Mouse (Mus musculus): ENCODE results near the gene Kcnb1. TPM values are rescaled to one million over a fixed set of nuclear protein-coding genes. Genes with fewer than 3 reads are reported as not detected.

Gene Kcnb1
- total RNA-seq, 2 experiments from 2014 or later, result 38.0 to 42.7 TPM

- no peak for DNase-seq (ENCODE audit: low spot score in 2 of 2)
These were observed 103.1 kb downstream of the Kcnb1 start for GRCm38 (mm10) chr2:167086836-167087235.

- DNase-seq (ENCODE audit: low spot score in 2 of 2), result no peak
These were observed 103.9 kb downstream of the Kcnb1 start for GRCm38 (mm10) chr2:167086092-167086491.

DNA sequence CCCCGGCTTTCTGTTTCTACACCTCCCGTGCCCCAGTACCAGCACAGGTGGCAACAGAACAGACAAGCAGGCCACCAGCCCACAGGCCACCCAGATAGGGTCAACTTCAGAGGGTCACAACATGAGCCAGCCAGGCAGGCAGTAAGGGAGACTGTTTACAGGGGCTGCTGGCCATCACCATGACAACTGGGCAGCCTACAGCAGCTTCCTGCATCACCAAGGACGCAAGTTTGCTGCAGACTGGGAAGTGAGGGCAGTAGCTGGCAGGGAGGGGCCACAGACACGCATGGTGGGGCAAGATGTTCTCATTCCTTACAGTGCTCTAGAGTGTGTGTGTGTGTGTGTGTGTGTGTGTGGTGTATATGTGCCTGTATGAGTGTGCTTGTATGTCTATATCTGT lies 108.3 kb downstream of the Kcnb1 start:
- DNase-seq (ENCODE audit: low spot score in 2 of 2), result no peak

- no peak for DNase-seq (ENCODE audit: low spot score in 2 of 2)
These were observed 108.8 kb downstream of the Kcnb1 start for GRCm38 (mm10) chr2:167081135-167081534.

DNA sequence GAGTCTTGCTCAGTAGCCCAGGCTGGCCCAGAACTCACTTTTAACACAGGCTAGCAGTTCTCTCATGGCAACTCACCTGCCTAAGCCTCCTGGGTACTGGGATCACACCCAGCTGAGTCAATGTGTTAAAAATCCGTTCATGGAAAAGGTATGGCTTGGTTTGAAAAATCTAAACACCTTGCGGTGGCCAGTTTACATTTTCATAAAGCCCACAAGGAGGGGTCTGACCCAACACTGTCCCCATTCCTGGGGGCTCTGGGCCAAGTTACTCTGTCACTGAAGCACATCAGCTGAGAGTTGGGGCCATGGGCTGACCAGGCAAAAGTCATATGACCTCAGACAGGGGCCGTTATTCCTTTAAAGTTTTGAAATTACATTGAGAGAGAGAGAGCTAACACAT lies 109.6 kb downstream of the Kcnb1 start:
- DNase-seq (ENCODE audit: low spot score in 2 of 2), result no peak

GRCm38 (mm10) chr2:167079535-167080257 lies 110.3 kb downstream of the Kcnb1 start:
- peak in 1 of 2 experiments; percentile 68 for DNase-seq (ENCODE audit: low spot score in 2 of 2)

DNA sequence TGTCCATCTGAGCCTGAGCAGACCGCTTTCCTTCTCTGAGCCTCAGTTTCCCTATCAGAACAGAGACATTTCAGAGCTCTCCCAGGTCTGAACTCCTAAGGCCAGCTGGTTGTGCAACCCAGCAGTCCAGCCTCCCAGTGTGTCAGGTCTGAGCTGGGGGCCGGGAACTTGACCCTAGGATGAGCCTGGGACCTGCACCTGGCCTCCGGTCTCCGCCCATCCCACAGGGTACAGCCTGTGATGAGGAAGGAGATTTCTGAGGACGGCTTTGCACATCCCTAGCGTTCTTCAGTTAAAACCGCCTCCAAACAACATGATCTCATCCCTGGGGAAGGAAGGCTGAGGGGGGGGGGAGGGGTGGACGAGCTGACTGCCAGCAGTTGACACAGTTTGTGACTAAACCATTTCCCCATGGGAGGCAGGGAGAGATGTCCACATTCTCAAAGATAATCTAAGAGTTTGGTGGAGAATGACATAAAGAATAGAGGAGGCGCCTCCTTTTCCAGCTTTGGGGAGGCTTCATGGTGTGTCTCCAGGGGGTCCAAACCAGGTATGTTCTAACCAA lies 110.9 kb downstream of the Kcnb1 start:
- DNase-seq (ENCODE audit: low spot score in 2 of 2), result peak in 1 of 2 experiments; percentile 20

DNA sequence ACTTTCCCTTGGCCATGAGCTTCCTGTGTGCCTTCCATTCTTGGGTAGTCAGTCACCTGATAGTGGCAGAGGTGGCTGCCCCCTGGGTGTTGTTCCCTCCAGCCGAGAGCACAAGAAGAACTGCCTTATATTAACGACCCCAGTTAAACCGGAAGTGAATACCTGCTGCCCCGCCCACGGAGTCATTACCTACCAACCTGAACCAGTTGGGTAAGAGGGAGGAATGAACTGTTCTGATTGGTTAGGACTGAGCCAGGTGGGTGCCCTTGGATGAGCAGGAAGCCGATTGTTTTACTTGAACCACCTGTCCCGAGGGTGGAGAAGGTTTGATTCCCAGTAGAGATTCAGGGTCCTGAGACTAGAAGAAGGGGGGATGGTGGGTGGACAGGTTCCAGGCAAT lies 111.5 kb downstream of the Kcnb1 start:
- no peak for DNase-seq (ENCODE audit: low spot score in 2 of 2)

DNA sequence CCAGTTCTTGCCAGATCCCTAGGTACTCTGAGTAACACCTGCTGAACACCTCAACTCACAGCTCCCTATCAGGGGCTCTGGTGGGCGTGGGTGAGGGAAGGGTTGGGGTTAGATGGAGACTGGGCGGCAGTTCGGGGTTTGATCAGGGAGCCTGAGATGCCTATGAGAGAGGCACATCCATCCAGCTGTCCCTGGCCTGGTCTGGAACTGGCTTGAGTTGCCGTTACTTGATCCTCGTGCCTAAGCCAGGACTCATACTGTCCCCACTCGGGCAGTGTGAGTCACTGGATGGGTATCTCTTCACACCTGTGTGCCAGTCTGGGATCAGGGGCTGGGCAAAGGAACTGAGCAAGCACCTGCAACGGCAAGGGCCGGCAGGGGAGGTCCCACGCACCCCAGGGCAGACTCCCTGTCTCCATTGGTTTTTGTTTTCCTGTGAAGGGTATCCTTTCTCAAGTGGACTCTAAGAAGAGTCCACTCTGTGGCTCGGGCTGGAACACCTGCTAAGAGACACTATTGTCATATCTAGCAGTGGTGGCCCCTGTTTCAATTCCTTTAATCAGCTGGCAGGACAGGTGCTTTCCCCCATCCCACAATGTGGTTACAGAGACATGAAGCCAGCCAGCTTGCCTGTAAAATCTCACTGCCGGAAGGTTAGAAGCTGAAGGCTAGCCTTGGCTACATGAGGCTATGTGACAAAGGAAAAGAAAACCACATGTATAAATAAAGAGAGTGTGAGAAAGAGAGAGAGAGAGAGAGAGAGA lies 112.6 kb downstream of the Kcnb1 start:
- DNase-seq (ENCODE audit: low spot score in 2 of 2), result peak in 1 of 2 experiments; percentile 29

DNA sequence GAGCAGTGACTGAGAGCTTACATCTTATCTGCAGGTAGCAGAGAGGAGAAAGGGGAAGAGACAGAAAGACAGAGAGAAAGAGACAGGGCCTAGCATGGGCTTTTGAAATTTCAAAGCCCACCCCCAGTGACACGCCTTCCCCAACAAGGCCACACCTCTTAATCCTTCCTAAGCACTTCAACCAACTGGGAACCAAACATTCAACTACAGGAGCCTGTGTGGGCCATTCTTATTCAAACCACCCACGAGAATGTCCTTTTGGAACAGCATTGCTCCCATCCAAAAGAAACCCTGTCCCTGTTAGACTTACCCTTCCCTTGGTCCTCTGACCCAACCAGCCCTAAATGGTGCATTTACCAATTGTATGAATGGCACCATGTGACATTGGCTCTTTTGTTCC lies 113.2 kb downstream of the Kcnb1 start:
- DNase-seq (ENCODE audit: low spot score in 2 of 2), result no peak

- no peak for DNase-seq (ENCODE audit: low spot score in 2 of 2)
These were observed 113.6 kb downstream of the Kcnb1 start for GRCm38 (mm10) chr2:167076352-167076751.

- DNase-seq (ENCODE audit: low spot score in 2 of 2), result no peak
These were observed 115.4 kb downstream of the Kcnb1 start for GRCm38 (mm10) chr2:167074587-167074986.

DNA sequence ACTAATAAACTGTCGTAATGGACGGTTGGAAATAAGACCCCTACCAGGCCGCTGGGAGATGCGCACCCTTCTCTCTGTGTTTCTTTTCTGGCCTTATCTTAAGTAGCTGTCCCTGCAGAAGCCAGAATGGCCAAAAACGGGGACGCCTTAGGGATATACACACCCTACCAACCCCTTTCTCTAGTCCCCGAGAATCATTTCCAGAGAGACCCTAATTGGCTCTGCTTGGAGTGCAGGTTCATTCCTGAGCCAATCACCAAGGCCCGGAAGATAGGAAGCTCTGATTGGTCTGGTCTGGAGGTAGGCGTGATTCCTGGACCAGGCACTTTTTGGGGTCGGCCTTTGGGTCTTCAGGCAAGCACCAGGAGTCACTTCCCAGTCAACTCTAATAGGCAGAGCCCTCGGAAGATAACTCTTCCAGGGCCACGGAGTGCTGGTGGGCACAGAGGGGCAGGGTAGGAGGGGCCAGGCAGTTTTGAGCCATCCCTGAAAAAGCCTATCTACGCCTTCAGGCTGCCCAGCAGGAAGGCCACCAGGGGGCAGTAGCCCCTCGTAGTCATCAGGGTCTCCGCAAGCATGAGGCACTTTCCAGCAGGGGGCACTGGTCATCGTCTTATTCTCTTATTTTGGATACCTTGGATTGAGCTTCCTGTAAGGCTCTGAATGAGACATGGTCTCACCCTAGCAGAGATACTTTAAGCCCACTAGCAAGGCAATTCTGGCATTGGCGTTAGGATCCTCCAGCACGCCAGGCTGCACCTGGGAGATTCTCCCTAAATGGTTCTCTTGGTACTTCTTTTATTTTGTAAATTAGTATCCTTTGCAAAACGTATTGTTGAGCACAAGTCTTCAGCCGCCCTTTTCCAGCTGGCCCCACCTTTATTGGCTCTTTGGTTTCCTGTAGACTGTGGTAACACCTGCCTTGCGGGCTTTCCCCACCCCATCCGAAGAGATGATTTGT lies 118.0 kb downstream of the Kcnb1 start:
- peak; percentile 95 to 97 for DNase-seq (ENCODE audit: low spot score in 2 of 2)

- no peak for DNase-seq (ENCODE audit: low spot score in 2 of 2)
These were observed 118.7 kb downstream of the Kcnb1 start for GRCm38 (mm10) chr2:167071266-167071640.

- no peak for DNase-seq (ENCODE audit: low spot score in 2 of 2)
These were observed 119.6 kb downstream of the Kcnb1 start for GRCm38 (mm10) chr2:167070341-167070740.

DNA sequence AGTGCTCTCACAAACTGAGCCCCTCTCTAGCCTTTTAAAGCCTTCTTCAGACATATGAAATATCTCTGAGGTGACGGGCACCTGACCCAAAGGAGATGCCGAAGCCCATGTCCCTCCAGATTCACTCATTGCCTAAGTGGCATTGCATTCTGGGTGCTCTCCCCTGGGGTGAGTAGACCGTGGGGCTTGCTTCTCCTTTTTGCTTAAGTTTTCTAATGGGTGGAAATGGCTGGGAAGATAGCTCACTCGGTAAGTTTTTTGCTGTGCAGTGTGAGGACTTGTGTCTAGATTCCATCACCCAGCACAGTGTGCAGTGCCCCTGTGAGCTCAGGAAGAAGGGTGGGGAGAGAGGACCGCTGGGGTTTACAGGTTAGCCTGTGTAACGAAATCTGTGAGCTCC lies 122.4 kb downstream of the Kcnb1 start:
- DNase-seq (ENCODE audit: low spot score in 2 of 2), result no peak

GRCm38 (mm10) chr2:167066528-167067516 lies 123.1 kb downstream of the Kcnb1 start:
- no peak for DNase-seq (ENCODE audit: low spot score in 2 of 2)

GRCm38 (mm10) chr2:167066031-167066430 lies 123.9 kb downstream of the Kcnb1 start:
- no peak for DNase-seq (ENCODE audit: low spot score in 2 of 2)

GRCm38 (mm10) chr2:167064601-167065295 lies 125.2 kb downstream of the Kcnb1 start:
- DNase-seq (ENCODE audit: low spot score in 2 of 2), result no peak
